Mouse (Mus musculus) erythroblast, embryonic 14.5 days (primary cell): ENCODE data around the gene Nsg2. TPM values are rescaled to one million over a fixed set of nuclear protein-coding genes. Genes with fewer than 3 reads are reported as not detected.

Experiments
- H3K27me3 ChIP-seq: 2 replicates; pipeline ENCODE4 v1.6.1; 2012; ENCODE audit warnings: inconsistent platforms; ENCODE audit not compliant: control insufficient read depth
- H3K36me3 ChIP-seq: 2 replicates; pipeline ENCODE4 v1.6.1; 2012; ENCODE audit warnings: mild to moderate bottlenecking, inconsistent platforms; ENCODE audit not compliant: control insufficient read depth
- H3K4me1 ChIP-seq: 2 replicates; pipeline ENCODE4 v1.6.1; 2012; ENCODE audit warnings: inconsistent platforms; ENCODE audit not compliant: control insufficient read depth
- H3K4me3 ChIP-seq: replicated peaks from 2 replicates; pipeline ENCODE3; 2012; ENCODE audit warnings: moderate library complexity, mild to moderate bottlenecking, inconsistent platforms
- H3K9me3 ChIP-seq: 2 replicates; pipeline ENCODE4 v1.6.1; 2012; ENCODE audit warnings: low read length, inconsistent platforms, mixed read lengths; ENCODE audit not compliant: control insufficient read depth
- GATA1 ChIP-seq: IDR thresholded peaks from 2 replicates; pipeline ENCODE4 v1.6.1; 2012; ENCODE audit warnings: low read length, inconsistent platforms, mixed read lengths
- TAL1 ChIP-seq: IDR thresholded peaks from 3 replicates; pipeline ENCODE4 v1.6.1; 2012; ENCODE audit warnings: low read length, inconsistent platforms, mixed read lengths
- polyA plus RNA-seq: library from polyadenylated mRNA; stranded (reverse); fragments of >175 nt; gene quantifications from 2 replicates; pipeline ENCODE4 v1.2.3, GENCODE M21; 2012

The Nsg2 gene
- polyA plus RNA-seq, 1 experiment, result not detected

DNA sequence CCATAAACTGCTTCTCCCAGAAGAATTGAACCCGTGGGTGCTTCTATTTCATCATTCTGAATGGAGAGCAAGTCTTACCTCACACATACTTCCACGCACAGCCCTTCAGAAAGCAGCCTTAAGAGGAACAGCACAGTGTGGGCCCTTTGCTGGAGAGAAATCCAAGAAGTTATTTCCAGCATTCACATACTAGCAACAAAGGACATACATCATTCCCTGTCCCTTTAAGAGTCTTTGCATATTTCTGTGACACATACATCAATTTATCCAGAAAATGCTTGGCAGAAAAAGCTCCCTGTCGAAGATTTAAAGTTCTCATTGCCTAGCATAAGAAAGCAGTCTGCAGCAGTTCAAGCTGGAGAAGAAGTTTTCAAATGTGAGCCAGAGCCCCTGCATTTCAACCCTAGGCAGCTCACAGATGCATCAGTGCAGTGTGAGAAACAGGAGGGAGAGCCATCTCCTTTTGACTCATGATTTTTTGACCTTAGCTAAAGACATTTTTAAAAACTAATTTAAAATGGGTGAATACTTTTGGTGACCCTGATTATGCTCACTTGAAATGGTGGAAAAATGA lies 100.9 kb downstream of the Nsg2 start:
- no peaks in the 10 kb centered on the region for H3K27me3 ChIP-seq
- no peaks in the 10 kb centered on the region for H3K36me3 ChIP-seq
- no peaks in the 10 kb centered on the region for H3K4me1 ChIP-seq
- H3K9me3 ChIP-seq, result no peaks in the 10 kb centered on the region
- H3K4me3 ChIP-seq, result no peak overlapping the region
- TF ChIP-seq GATA1 (no peak), TAL1 (no peak)

GRCm38 (mm10) chr11:32102976-32103375 lies 102.7 kb downstream of the Nsg2 start:
- Histone ChIP-seq H3K27me3 (no peaks in the 10 kb centered on the region), H3K4me1 (no peaks in the 10 kb centered on the region), H3K36me3 (no peaks in the 10 kb centered on the region), H3K4me3 (no peak overlapping the region), H3K9me3 (no peaks in the 10 kb centered on the region)
- TF ChIP-seq GATA1 (no peak), TAL1 (no peak)

- Histone ChIP-seq H3K4me3 (no peak overlapping the region), H3K36me3 (no peaks in the 10 kb centered on the region), H3K27me3 (no peaks in the 10 kb centered on the region), H3K9me3 (no peaks in the 10 kb centered on the region), H3K4me1 (no peaks in the 10 kb centered on the region)
- TF ChIP-seq GATA1 (no peak), TAL1 (no peak)
Measured at GRCm38 (mm10) chr11:32104406-32105116, 104.3 kb downstream of the Nsg2 start.

GRCm38 (mm10) chr11:32105750-32106646 lies 105.7 kb downstream of the Nsg2 start:
- no peak for TF ChIP-seq TAL1
- no peak for TF ChIP-seq GATA1
- no peaks in the 10 kb centered on the region for H3K9me3 ChIP-seq
- no peaks in the 10 kb centered on the region for H3K4me1 ChIP-seq
- no peak overlapping the region for H3K4me3 ChIP-seq
- H3K27me3 ChIP-seq, result no peaks in the 10 kb centered on the region
- no peaks in the 10 kb centered on the region for H3K36me3 ChIP-seq

DNA sequence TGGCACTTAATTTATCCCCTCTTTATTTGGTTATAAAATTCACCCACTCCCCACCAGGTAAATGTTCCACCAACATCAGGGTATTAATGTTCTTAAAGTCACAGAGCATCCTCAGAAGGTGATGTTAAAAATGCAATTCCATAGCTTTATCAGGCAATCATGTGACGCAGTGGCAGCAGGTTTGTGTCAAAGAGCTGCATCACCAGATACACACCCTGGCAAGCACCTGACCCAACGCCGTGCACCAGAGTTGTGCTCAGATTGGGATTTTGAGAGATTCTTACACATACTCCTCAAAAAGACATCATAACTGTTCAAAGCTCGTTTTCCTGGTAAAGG lies 106.4 kb downstream of the Nsg2 start:
- H3K27me3 ChIP-seq, result no peaks in the 10 kb centered on the region
- TF ChIP-seq GATA1 (no peak), TAL1 (no peak)
- H3K4me3 ChIP-seq, result no peak overlapping the region
- H3K4me1 ChIP-seq, result no peaks in the 10 kb centered on the region
- H3K36me3 ChIP-seq, result no peaks in the 10 kb centered on the region
- no peaks in the 10 kb centered on the region for H3K9me3 ChIP-seq

DNA sequence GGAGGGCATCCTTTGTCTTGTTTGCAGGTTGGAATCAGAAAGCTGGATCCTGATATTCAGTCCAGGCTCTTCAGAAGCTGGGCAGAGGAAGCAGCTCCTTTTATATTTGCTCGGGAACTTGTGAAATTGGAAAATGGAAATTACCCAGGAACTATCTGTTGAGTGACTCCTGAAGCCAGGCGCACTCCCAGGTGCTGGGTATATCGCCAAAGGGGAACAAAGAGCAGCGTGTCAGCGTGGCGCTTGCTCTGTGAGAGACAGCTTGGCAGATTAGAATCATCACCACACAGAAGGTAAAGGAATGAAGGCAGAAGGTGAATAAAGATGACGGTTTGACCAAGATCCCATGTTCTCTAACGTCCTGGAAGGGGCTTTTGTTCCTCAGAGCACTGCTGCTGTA lies 108.2 kb downstream of the Nsg2 start:
- H3K4me3 ChIP-seq, result no peak overlapping the region
- H3K4me1 ChIP-seq, result no peaks in the 10 kb centered on the region
- H3K36me3 ChIP-seq, result no peaks in the 10 kb centered on the region
- no peaks in the 10 kb centered on the region for H3K9me3 ChIP-seq
- H3K27me3 ChIP-seq, result no peaks in the 10 kb centered on the region
- TF ChIP-seq GATA1, result no peak
- TF ChIP-seq TAL1, result no peak

Other genes with a start within 250 kb of the Nsg2 start
- gene Cpeb4, start 128.3 kb upstream of the Nsg2 start, polyA plus RNA-seq, result 3.1 and 5.1 TPM in 2 replicates
- not detected in 2 replicates for gene 4930524B15Rik, start 34.9 kb upstream of the Nsg2 start, polyA plus RNA-seq
- not detected in 2 replicates for gene Il9r, start 199.8 kb downstream of the Nsg2 start, polyA plus RNA-seq
- gene Snrnp25, start 205.0 kb downstream of the Nsg2 start, polyA plus RNA-seq, result 25.7 and 48.2 TPM in 2 replicates
- gene Rhbdf1, start 221.8 kb downstream of the Nsg2 start, polyA plus RNA-seq, result 0.44 and 0.77 TPM in 2 replicates
- gene Mpg, start 226.0 kb downstream of the Nsg2 start, polyA plus RNA-seq, result 4.8 and 5.0 TPM in 2 replicates